Mouse (Mus musculus) midbrain, embryonic 13.5 days (tissue): ENCODE measurements around the gene Fam117b. TPM values are rescaled to one million over a fixed set of nuclear protein-coding genes. Genes with fewer than 3 reads are reported as not detected.

ENCODE experiments used
- ATAC-seq: fragments of 200-750 bp; cut with Nextera tagmentation; 2 replicates; pipeline ENCODE4 v1.8.0; 2017; ENCODE audit warnings: mild to moderate bottlenecking, moderate TSS enrichment, moderate library complexity
- H3K27ac ChIP-seq: fragments of 300-500 bp; sonication (generic); 2 replicates; pipeline ENCODE4 v1.5.1; 2015; ENCODE audit warnings: inconsistent platforms, mild to moderate bottlenecking, moderate library complexity
- H3K27me3 ChIP-seq: fragments of 300-500 bp; sonication (generic); 2 replicates; pipeline ENCODE4 v1.6.1; 2015; ENCODE audit warnings: mild to moderate bottlenecking, inconsistent platforms
- H3K36me3 ChIP-seq: fragments of 300-500 bp; sonication (generic); 2 replicates; pipeline ENCODE4 v1.6.1; 2015; ENCODE audit warnings: mild to moderate bottlenecking, inconsistent platforms
- H3K4me1 ChIP-seq: fragments of 300-500 bp; sonication (generic); replicated peaks from 2 replicates; pipeline ENCODE4 v1.6.1; 2015; ENCODE audit warnings: inconsistent platforms
- H3K4me2 ChIP-seq: fragments of 300-500 bp; sonication (generic); replicated peaks from 2 replicates; pipeline ENCODE4 v1.6.1; 2015; ENCODE audit warnings: moderate library complexity, mild to moderate bottlenecking, inconsistent platforms
- H3K4me3 ChIP-seq: fragments of 300-500 bp; sonication (generic); replicated peaks from 2 replicates; pipeline ENCODE4 v1.5.1; 2015; ENCODE audit warnings: mild to moderate bottlenecking, inconsistent platforms
- H3K9ac ChIP-seq: fragments of 300-500 bp; sonication (generic); replicated peaks from 2 replicates; pipeline ENCODE4 v1.6.1; 2015; ENCODE audit warnings: mild to moderate bottlenecking, inconsistent platforms
- H3K9me3 ChIP-seq: fragments of 300-500 bp; sonication (generic); 2 replicates; pipeline ENCODE4 v1.6.1; 2016; ENCODE audit warnings: mild to moderate bottlenecking, inconsistent platforms
- WGBS: fragments of 180-500 bp; shearing (Covaris S2); methylation state at CpG from one replicate; pipeline ENCODE4 v1.1.7; 2015; 5-methylcytosine and 5-hydroxymethylcytosine counted together
- polyA plus RNA-seq: library from polyadenylated mRNA; unstranded; fragments of >200 nt; fragmentation: Nextera tagmentation; extraction: Ambion mirVana; gene quantifications from 2 replicates; pipeline ENCODE4 v1.2.1, GENCODE M21; 2015

Fam117b gene
- polyA plus RNA-seq, 1 experiment from 2014 or later = 29.1 TPM

DNA sequence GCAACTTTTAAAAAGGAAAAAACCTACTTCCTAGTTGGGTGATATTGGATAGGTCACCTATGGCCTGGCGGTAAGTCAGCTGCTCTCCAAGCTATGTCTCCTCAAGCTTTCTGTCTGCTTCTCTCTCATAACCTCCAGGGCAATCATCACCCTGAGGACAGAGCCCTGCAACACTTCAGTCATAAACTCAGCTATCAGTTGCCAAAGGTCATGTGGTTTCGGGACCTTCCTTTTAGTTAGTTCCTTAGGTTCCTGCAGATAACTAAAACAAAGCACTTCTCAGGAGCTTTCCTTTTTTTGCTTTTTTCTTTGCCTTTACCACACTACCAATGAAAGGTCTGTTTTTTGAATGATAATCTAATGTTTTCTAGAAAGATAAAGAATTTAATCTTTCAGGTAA lies 13.1 kb upstream of the Fam117b start:
- Histone ChIP-seq H3K4me3 (no peak overlapping the region), H3K9me3 (no peaks in the 10 kb centered on the region), H3K9ac (no peak overlapping the region), H3K27ac (no peak overlapping the region), H3K36me3 (no peaks in the 10 kb centered on the region), H3K27me3 (no peaks in the 10 kb centered on the region), H3K4me1 (no peaks in the 10 kb centered on the region), H3K4me2 (no peak overlapping the region)
- ATAC-seq = no peak
- 92% methylated on average over 2 of the region's 2 CpGs for WGBS

DNA sequence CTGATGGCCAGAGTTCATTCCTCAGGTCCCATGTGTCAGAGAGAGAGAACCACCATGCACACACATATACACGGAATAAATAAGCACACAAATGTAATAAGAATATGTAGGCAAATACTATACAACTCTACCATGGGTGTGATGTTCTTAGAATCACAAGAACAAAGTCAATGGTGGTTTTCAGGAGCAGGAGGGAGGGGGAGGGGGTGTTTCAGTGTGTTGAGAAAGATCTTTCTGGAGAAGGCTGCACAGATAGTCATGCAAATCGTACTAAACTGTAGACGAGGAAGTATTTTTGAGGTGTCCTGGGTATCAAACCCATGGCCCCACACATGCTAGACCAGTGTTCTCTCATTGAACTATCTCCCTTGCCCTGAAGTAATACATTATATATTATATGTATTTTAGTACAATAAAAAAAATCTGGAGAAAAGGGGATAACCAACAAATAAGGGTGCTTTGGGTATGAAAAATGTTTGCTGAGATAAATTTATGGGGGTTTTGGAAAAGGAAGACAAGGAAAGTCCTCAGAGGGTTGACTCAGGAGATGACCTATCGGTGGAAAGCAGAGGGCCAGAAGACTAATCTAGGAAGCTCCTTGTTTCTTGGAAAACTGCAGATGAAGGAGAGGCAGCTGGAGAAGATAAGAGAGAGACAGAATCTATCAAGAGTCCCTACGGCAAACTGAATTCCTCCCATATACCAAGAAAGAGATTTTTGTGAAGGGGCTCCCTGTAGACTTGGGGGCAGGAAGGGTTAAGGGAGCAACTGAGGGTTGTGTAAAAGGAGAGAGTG lies 11.5 kb upstream of the Fam117b start:
- ATAC-seq = no peak
- 94% methylated on average over 5 of the region's 5 CpGs for WGBS
- no peaks in the 10 kb centered on the region for H3K27me3 ChIP-seq

DNA sequence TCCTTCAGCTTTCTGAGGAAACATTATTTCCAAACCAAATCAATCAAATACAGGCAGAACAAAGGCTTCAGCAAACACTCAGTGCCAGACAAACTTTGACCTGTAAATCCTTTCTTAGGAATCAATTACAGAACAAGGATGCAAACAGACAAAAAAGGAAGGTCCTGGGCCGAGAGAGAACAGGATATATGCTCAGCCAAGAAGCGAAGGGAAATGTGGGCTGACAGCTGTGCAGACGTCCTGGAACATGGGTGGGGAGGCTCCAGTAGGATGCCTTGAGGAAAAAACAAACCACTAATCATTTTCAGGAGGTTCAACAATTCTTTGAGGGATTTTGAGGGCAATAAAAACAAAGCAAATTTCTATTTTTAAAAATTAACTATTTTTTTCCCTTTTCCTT lies 10.2 kb upstream of the Fam117b start:
- no peak overlapping the region for H3K4me2 ChIP-seq
- no peaks in the 10 kb centered on the region for H3K36me3 ChIP-seq
- no peaks in the 10 kb centered on the region for H3K4me1 ChIP-seq
- ATAC-seq = no peak
- no peaks in the 10 kb centered on the region for H3K9me3 ChIP-seq
- no peak overlapping the region for H3K4me3 ChIP-seq
- WGBS = 41% methylated on average over 3 of the region's 3 CpGs
- no peak overlapping the region for H3K27ac ChIP-seq
- no peak overlapping the region for H3K9ac ChIP-seq
- no peaks in the 10 kb centered on the region for H3K27me3 ChIP-seq

More for the DNA sequence above, 11.5 kb upstream of the Fam117b start:
- Histone ChIP-seq H3K27ac (no peak overlapping the region), H3K4me2 (no peak overlapping the region), H3K36me3 (no peaks in the 10 kb centered on the region), H3K4me1 (no peaks in the 10 kb centered on the region), H3K9ac (no peak overlapping the region), H3K4me3 (no peak overlapping the region), H3K9me3 (no peaks in the 10 kb centered on the region)

DNA sequence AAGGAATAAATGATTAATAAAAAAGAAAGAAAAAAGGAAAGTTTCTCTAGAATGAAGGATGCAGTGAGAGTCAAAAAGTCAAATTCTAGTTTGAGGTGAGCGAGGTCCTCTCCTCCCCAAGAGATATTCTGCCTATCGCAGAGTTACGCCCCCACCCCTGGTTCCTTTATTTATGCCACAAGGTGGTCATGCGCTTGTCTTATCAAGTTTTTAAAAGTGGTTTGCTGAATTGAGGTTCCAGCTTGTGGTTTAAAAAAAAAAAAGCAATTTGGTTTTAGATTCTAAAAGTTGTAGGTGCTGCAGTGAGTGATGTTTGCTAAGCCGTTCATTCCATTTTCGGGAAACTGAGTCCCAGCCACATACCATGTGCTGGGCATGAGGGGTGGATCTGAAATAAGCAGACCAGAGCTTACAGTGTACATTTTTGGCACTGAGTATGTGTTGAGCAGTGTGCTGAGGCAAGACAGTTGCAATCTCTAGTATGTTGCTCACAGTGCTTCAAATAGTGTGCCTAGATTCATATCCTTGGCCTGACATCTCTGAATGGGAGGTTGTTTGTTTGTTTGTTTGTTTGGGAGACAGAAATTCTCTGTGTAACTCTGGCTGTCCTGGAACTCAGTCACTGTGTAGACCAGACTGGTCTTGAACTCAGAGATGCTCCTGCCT lies 8.0 kb upstream of the Fam117b start:
- Histone ChIP-seq H3K27ac (no peak overlapping the region), H3K4me2 (no peak overlapping the region), H3K27me3 (no peaks in the 10 kb centered on the region), H3K36me3 (no peaks in the 10 kb centered on the region), H3K9ac (no peak overlapping the region), H3K4me1 (no peaks in the 10 kb centered on the region), H3K4me3 (no peak overlapping the region), H3K9me3 (no peaks in the 10 kb centered on the region)
- 97% methylated on average over 6 of the region's 6 CpGs for WGBS
- ATAC-seq = no peak

DNA sequence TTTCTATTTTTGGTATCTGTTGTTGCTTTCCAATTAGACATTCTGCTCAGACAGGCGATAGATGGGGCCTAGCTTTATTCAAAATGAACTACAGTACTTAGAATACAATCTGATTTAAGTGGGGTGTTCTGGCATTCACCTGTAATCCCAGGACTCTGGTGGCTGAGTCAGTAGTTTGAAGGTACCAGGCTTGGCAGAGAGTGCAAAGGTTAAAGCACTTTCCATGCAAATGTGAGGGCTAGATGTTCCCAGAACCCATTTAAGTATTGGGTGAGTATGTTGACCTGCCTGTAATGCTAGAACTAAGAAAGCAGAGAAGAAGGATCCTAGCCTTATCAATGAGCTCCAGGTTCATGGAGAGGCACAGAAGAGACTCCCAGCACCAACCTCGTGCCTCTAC lies 6.9 kb upstream of the Fam117b start:
- 84% methylated on average over 2 of the region's 2 CpGs for WGBS
- no peaks in the 10 kb centered on the region for H3K4me1 ChIP-seq
- no peak overlapping the region for H3K27ac ChIP-seq

DNA sequence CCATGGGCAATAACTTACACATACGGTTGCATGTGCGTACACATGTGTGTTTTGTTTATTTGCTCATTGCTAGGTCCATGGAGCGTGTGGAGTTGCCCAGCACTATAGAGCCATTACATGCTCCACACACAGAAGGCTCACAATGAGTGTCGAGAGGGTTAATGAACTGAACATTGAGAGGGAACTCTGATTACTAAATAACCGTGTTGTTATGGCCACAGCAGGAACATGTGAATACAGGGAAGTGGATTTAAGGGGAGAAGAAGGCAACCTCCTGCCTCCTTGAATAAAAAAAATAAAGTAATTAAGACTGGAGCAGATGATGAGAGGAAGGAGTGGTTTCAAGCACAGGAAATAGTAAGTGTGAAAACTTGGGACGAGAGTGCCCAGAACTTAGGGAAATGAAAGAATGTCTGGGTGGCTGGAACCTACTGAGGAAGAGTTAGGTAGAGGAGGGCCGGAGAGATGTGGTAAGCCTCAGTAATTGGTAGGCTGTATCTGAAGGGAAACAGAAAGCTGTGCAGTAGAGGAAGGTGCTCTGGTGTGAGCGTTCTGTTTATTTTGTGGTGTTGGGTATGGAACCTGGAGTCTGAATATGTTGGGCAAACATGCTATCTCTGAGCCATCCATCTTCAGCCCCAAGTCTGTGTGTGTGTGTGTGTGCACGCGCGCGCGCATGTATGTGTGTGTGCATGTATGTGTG lies 5.8 kb upstream of the Fam117b start:
- no peaks in the 10 kb centered on the region for H3K9me3 ChIP-seq
- 92% methylated on average over 13 of the region's 13 CpGs for WGBS
- H3K4me3 ChIP-seq = no peak overlapping the region
- no peaks in the 10 kb centered on the region for H3K4me1 ChIP-seq
- no peak overlapping the region for H3K27ac ChIP-seq
- ATAC-seq = no peak
- H3K4me2 ChIP-seq = no peak overlapping the region
- no peaks in the 10 kb centered on the region for H3K27me3 ChIP-seq
- no peaks in the 10 kb centered on the region for H3K36me3 ChIP-seq
- no peak overlapping the region for H3K9ac ChIP-seq

More for the DNA sequence above, 6.9 kb upstream of the Fam117b start:
- ATAC-seq = no peak
- Histone ChIP-seq H3K9ac (no peak overlapping the region), H3K27me3 (no peaks in the 10 kb centered on the region), H3K4me2 (no peak overlapping the region), H3K9me3 (no peaks in the 10 kb centered on the region), H3K36me3 (no peaks in the 10 kb centered on the region), H3K4me3 (no peak overlapping the region)

DNA sequence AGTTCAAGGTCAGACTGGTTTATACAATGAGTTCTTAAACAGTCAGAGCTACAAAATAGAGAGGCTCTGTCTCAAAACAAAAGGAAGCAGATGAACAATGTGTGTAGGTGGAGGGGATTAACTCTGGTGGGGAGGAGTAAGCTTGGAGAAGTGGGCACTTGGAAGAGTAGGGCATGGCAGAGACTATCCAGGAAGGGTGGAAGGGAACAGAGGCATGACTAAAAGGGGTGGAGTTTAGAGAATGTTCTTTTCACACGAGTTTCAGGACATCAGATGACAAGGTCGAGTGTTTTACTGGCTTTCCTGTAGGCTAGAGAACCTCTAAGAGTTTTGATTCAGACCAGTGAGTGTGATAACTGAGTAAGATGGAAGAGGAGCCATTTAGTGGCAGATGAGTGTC lies 5.1 kb upstream of the Fam117b start:
- no peak for ATAC-seq
- WGBS = 41% methylated on average over 2 of the region's 2 CpGs
- H3K9ac ChIP-seq = no peak overlapping the region
- H3K27ac ChIP-seq = no peak overlapping the region
- H3K4me1 ChIP-seq = no peaks in the 10 kb centered on the region
- no peaks in the 10 kb centered on the region for H3K9me3 ChIP-seq
- H3K4me3 ChIP-seq = no peak overlapping the region
- H3K36me3 ChIP-seq = no peaks in the 10 kb centered on the region
- H3K4me2 ChIP-seq = no peak overlapping the region
- no peaks in the 10 kb centered on the region for H3K27me3 ChIP-seq

DNA sequence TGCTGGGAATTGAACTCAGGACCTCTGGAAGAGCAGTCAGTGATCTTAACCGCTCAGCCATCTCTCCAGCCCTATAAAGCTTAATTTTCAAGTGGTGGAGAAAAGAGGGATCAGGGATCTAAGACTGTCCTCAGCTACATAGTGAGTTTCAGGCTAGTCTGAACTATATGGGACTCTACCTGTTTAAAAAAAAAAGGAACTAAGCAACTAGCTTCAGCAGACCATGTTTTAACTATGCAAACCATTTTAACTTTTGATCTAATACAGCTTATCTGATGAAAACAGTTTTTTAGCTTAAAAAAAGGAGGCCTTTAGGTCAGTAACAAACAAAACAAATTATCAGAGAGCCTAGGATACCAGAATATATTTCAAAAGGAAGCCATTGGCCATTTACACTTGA lies 1.9 kb upstream of the Fam117b start:
- H3K27me3 ChIP-seq = no peaks in the 10 kb centered on the region
- H3K4me2 ChIP-seq = no peak overlapping the region
- no peak overlapping the region for H3K4me3 ChIP-seq
- H3K9ac ChIP-seq = no peak overlapping the region
- ATAC-seq = no peak
- no peaks in the 10 kb centered on the region for H3K9me3 ChIP-seq
- 89% methylated on average over 1 of the region's 1 CpGs for WGBS
- no peaks in the 10 kb centered on the region for H3K36me3 ChIP-seq
- no peak overlapping the region for H3K27ac ChIP-seq
- peaks cover 21% of the 10 kb centered on the region for H3K4me1 ChIP-seq

DNA sequence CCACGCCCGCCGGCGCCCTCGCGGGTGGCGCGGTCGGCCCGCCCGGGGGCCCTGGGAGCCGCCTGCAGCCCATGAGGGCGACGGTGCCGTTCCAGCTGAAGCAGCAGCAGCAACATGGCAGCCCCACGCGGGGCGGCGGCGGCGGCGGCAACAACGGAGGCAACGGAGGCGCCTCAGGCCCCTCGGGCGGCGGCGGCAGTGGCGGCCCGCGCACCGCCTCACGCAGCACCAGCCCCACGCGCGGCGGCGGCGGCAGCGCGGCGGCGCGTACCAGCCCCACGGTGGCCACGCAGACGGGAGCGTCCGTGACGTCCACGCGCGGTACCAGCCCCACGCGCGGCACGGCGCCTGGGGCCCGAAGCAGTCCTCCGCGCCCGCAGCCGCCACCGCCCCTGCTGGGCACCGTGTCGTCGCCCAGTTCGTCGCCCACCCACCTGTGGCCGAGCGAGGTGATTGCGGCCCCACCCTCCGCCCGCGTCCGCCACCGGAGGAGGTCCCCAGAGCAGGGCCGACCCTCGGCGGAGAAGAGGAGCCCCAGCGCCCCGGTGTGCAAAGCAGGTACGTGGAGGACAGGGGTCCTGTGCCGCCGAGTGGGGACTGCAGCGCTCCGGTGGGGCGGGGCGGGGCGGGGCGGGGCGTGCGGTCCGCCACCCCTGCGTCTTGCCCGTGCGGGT lies 526 bp downstream of the Fam117b start:
- H3K9me3 ChIP-seq = no peaks in the 10 kb centered on the region
- peak; percentile 68 for ATAC-seq
- under 1% methylated on average over 58 of the region's 98 CpGs for WGBS

DNA sequence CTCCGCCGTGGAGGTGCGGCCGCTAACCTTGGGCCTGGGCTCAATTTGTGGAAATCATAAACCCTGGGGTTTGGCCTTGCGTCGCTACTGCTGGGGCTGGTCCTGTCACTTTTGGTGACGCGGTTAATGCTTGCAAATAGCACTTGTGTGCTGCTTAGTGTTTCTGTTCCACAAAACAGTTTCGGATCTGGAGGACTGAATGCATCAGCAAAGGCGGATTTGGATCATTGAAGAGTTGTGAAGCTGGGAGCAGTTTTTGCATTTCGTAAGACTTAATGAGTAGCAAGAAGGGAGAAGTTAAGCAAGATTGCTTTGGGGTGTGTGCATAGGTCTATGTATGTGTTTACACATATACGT lies 1.0 kb downstream of the Fam117b start:
- Histone ChIP-seq H3K4me1 (peaks cover 31% of the 10 kb centered on the region), H3K4me3 (peak overlapping the region; percentile 97), H3K27me3 (no peaks in the 10 kb centered on the region), H3K9me3 (no peaks in the 10 kb centered on the region), H3K9ac (peak overlapping the region; percentile 98), H3K36me3 (no peaks in the 10 kb centered on the region), H3K27ac (peak overlapping the region; percentile 98; the same call in 1 of the 2 replicates), H3K4me2 (peak overlapping the region; percentile 75)
- ATAC-seq = no peak
- WGBS = 4% methylated on average over 12 of the region's 12 CpGs

More for the DNA sequence above, 526 bp downstream of the Fam117b start:
- Histone ChIP-seq H3K27ac (peak overlapping the region; percentile 98), H3K4me2 (peak overlapping the region; percentile 75), H3K36me3 (no peaks in the 10 kb centered on the region), H3K27me3 (no peaks in the 10 kb centered on the region), H3K4me3 (peak overlapping the region; percentile 97), H3K9ac (peak overlapping the region; percentile 98), H3K4me1 (peaks cover 31% of the 10 kb centered on the region)

DNA sequence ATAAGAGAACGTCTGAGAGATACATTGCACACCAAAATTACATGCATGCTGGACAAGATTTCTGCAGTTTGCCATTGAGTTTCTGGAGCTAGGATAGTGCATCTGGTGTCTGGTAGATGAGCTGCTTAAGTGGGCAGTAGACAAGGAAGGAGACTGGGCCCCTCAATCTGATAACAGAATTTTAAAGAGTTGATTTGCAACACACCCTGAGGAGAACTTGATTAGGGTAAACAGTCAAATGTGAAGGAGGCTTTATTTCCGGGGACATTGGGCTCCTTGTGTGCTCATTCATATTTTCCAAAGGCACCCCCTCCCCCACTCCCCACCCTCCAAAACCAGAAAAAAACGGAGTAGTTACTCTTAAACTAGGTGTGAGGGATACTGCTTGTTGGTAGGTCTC lies 2.0 kb downstream of the Fam117b start:
- peak overlapping the region; percentile 98 for H3K9ac ChIP-seq

More for the DNA sequence above, 2.0 kb downstream of the Fam117b start:
- H3K4me3 ChIP-seq = peak overlapping the region; percentile 97
- H3K9me3 ChIP-seq = no peaks in the 10 kb centered on the region
- no peak for ATAC-seq
- no peaks in the 10 kb centered on the region for H3K36me3 ChIP-seq
- 73% methylated on average over 3 of the region's 3 CpGs for WGBS
- peak overlapping the region; percentile 75 for H3K4me2 ChIP-seq
- peaks cover 31% of the 10 kb centered on the region for H3K4me1 ChIP-seq
- no peak overlapping the region for H3K27ac ChIP-seq
- H3K27me3 ChIP-seq = no peaks in the 10 kb centered on the region
